Mouse (Mus musculus): ENCODE results near the gene Tpbpa. TPM values are rescaled to one million over a fixed set of nuclear protein-coding genes. Genes with fewer than 3 reads are reported as not detected.

The Tpbpa gene
- polyA plus RNA-seq, 1 experiment from 2014 or later: not detected

Other genes starting within 250 kb of the Tpbpa start
- not detected in 2 replicates for gene BC051665, start 155.6 kb downstream of the Tpbpa start, polyA plus RNA-seq (2016; fragmentation: Nextera tagmentation; extraction: Ambion mirVana)
- gene Ctsll3, start 139.1 kb downstream of the Tpbpa start, polyA plus RNA-seq (2016; fragmentation: Nextera tagmentation; extraction: Ambion mirVana): not detected in 2 replicates
- gene 4930486L24Rik, start 77.5 kb downstream of the Tpbpa start, polyA plus RNA-seq (2016; fragmentation: Nextera tagmentation; extraction: Ambion mirVana): 0.17 TPM in 1 of 2 replicates, not detected in the other
- gene Gm49392, start 45.1 kb downstream of the Tpbpa start, polyA plus RNA-seq (2016; fragmentation: Nextera tagmentation; extraction: Ambion mirVana): not detected in 2 replicates
- gene Ctla2b, start 44.5 kb downstream of the Tpbpa start, polyA plus RNA-seq (2016; fragmentation: Nextera tagmentation; extraction: Ambion mirVana): 2.0 and 2.7 TPM in 2 replicates
- gene Tpbpb, start 37.1 kb downstream of the Tpbpa start, polyA plus RNA-seq (2016; fragmentation: Nextera tagmentation; extraction: Ambion mirVana): not detected in 2 replicates
- gene Gm49393, start 6.4 kb downstream of the Tpbpa start, polyA plus RNA-seq (2016; fragmentation: Nextera tagmentation; extraction: Ambion mirVana): not detected in 2 replicates
- gene Gm49391, start 5.4 kb downstream of the Tpbpa start, polyA plus RNA-seq (2016; fragmentation: Nextera tagmentation; extraction: Ambion mirVana): 1.4 TPM in 1 of 2 replicates, not detected in the other
- gene Ctla2a, start 5.4 kb downstream of the Tpbpa start, polyA plus RNA-seq (2016; fragmentation: Nextera tagmentation; extraction: Ambion mirVana): 10.8 and 12.0 TPM in 2 replicates
- gene Ctsj, start 64.0 kb upstream of the Tpbpa start, polyA plus RNA-seq (2016; fragmentation: Nextera tagmentation; extraction: Ambion mirVana): not detected in 2 replicates
- not detected in 2 replicates for gene Ctsq, start 98.6 kb upstream of the Tpbpa start, polyA plus RNA-seq (2016; fragmentation: Nextera tagmentation; extraction: Ambion mirVana)
- not detected in 2 replicates for gene Ctsr, start 222.3 kb upstream of the Tpbpa start, polyA plus RNA-seq (2016; fragmentation: Nextera tagmentation; extraction: Ambion mirVana)

Measured in midbrain, embryonic 12.5 days (tissue).